Comparison of ENCODE assay signal across 10 mouse cellular contexts in genomic region chr11:100897294-100898231, GRCm38 (mm10). TPM values are rescaled to one million over a fixed set of nuclear protein-coding genes. Genes with fewer than 3 reads are reported as not detected.
A peak's percentile ranks its signal among the peaks of the same experiment; 100 is the strongest.
DNase-seq lines count a peak whose midpoint lies in the region; ATAC-seq lines count a peak whose summit lies in the region.
"Had no signal": no experiment of that assay in that cellular context is flagged by ENCODE, and none has a peak within 500 bp of the region (broad histone marks: within the 10 kb centered on the region; RNA-seq: fewer than 3 reads in every experiment).

No protein-coding gene starts in this region.

- peak; percentile 16 to 28 for DNase-seq in frontal cortex, postnatal 14 days (ENCODE audit: low spot score in 2 of 2)
- DNase-seq in CD4-positive, CD25-positive, alpha-beta regulatory T cell, adult 2 months (ENCODE audit: low read depth, low spot score): peak; percentile 72
- peak; percentile 88 for DNase-seq in forebrain, embryonic 14.5 days (ENCODE audit: low spot score)
- no peak for DNase-seq in urinary bladder, postnatal 4 days (ENCODE audit: low spot score in 2 of 2)
- no peak for DNase-seq in B cell, adult 2 months
- DNase-seq in embryo, embryonic 11 days: no peak

- 0 out of 2 replicates have a peak overlapping the region, but pooled peaks have one; percentile 5 for H3K4me2 ChIP-seq in forebrain, embryonic 14.5 days (ENCODE audit: low read length)

- peaks cover 8% of the 10 kb centered on the region for H3K4me1 ChIP-seq in forebrain, embryonic 14.5 days (ENCODE audit: control insufficient read depth, insufficient read depth, low read length)

- H3K4me3 ChIP-seq in forebrain, embryonic 14.5 days (ENCODE audit: low read depth, low read length): no peak overlapping the region
- H3K4me3 ChIP-seq: myocyte had no signal

- H3K27me3 ChIP-seq in forebrain, embryonic 14.5 days (replicated peaks; ENCODE audit: control insufficient read depth, insufficient read depth, low read length): 0 out of 2 replicates have a peak, but pooled peaks cover 3% of the 10 kb centered on the region

- ATAC-seq in frontal cortex, adult (ENCODE audit: low TSS enrichment): no peak
- ATAC-seq in forebrain, embryonic 14.5 days: peak; percentile 67
- ATAC-seq in megakaryocyte progenitor cell, adult 5-6 weeks (replicated peaks; ENCODE audit: poor library complexity): peak; percentile 32

- 57% methylated on average over 7 of the region's 7 CpGs for WGBS in forebrain, embryonic 14.5 days

- H3K27ac ChIP-seq in forebrain, embryonic 14.5 days (ENCODE audit: low read depth, low read length): peak overlapping the region; percentile 70; the same call in 1 of the 2 replicates
- H3K27ac ChIP-seq: kidney, postnatal 0 days had no signal

- peaks cover 17% of the 10 kb centered on the region for H3K36me3 ChIP-seq in forebrain, embryonic 14.5 days (ENCODE audit: control insufficient read depth, insufficient read depth, low read length)

- no peak overlapping the region for H3K9ac ChIP-seq in forebrain, embryonic 14.5 days (ENCODE audit: low read length)

- no peaks in the 10 kb centered on the region; the same call in 1 of the 2 replicates for H3K9me3 ChIP-seq in forebrain, embryonic 14.5 days (replicated peaks; ENCODE audit: control insufficient read depth, low read length)

RNA-seq across cellular contexts. Expression of gene Stat5a, which starts 38.4 kb away (rescaled TPM):
- 0.69 and 0.96 TPM in 2 replicates for polyA plus RNA-seq in forebrain, embryonic 14.5 days (2014; fragmentation: Nextera tagmentation; extraction: Ambion mirVana)
- total RNA-seq in megakaryocyte progenitor cell, adult 5-6 weeks (2015): 25.3 and 31.0 TPM in 2 replicates
- 31.5 and 32.4 TPM in 2 replicates for total RNA-seq in megakaryocyte progenitor cell, adult 5-6 weeks (2017)

RNA-seq across cellular contexts. Expression of gene Stat3, which starts 41.8 kb away (rescaled TPM):
- 23.3 and 26.4 TPM in 2 replicates for polyA plus RNA-seq in forebrain, embryonic 14.5 days (2014; fragmentation: Nextera tagmentation; extraction: Ambion mirVana)
- 38.3 and 38.6 TPM in 2 replicates for total RNA-seq in megakaryocyte progenitor cell, adult 5-6 weeks (2015)
- 78.6 and 85.3 TPM in 2 replicates for total RNA-seq in megakaryocyte progenitor cell, adult 5-6 weeks (2017)

RNA-seq across cellular contexts. Expression of gene Stat5b, which starts 47.0 kb away (rescaled TPM):
- polyA plus RNA-seq in forebrain, embryonic 14.5 days (2014; fragmentation: Nextera tagmentation; extraction: Ambion mirVana): 10.9 and 11.4 TPM in 2 replicates
- total RNA-seq in megakaryocyte progenitor cell, adult 5-6 weeks (2015): 31.1 and 32.2 TPM in 2 replicates
- 29.4 and 37.2 TPM in 2 replicates for total RNA-seq in megakaryocyte progenitor cell, adult 5-6 weeks (2017)

Comparison
In these comparisons a context has a peak if more than half of its experiments do, and no peak if none do; other contexts are left out.
1. DNase-seq: peak in frontal cortex, postnatal 14 days (2 of 2), CD4-positive, CD25-positive, alpha-beta regulatory T cell, adult 2 months (single experiment) and forebrain, embryonic 14.5 days (single experiment); none in urinary bladder, postnatal 4 days (0 of 2), B cell, adult 2 months (0 of 2) and embryo, embryonic 11 days (single experiment).